Mouse (Mus musculus): ENCODE data around the gene Rara.
"Not testable (repeated sequence)": the region's sequence is repeated elsewhere in the genome, so short reads cannot be mapped to it uniquely, and the experiment has no call there.

The Rara gene

GRCm38 (mm10) chr11:98969496-98969927, 41.9 kb downstream of the Rara start:
- no peak for DNase-seq (ENCODE audit: low spot score)

GRCm38 (mm10) chr11:98970191-98970925, 42.7 kb downstream of the Rara start:
- no peak for DNase-seq (ENCODE audit: low spot score)

- no peak for DNase-seq (ENCODE audit: low spot score)
Measured at GRCm38 (mm10) chr11:98971316-98972031, 43.9 kb downstream of the Rara start.

- no peak for DNase-seq (ENCODE audit: low spot score)
Measured at GRCm38 (mm10) chr11:98972215-98972614, 44.6 kb downstream of the Rara start.

GRCm38 (mm10) chr11:98972801-98973360, 45.3 kb downstream of the Rara start:
- no peak for DNase-seq (ENCODE audit: low spot score)

- no peak for DNase-seq (ENCODE audit: low spot score)
Measured at GRCm38 (mm10) chr11:98973584-98973983, 46.0 kb downstream of the Rara start.

GRCm38 (mm10) chr11:98974213-98974612, 46.6 kb downstream of the Rara start:
- DNase-seq (ENCODE audit: low spot score): no peak

- no peak for DNase-seq (ENCODE audit: low spot score)
Measured at GRCm38 (mm10) chr11:98974871-98975719, 47.5 kb downstream of the Rara start.

GRCm38 (mm10) chr11:98978526-98979148, 51.0 kb downstream of the Rara start:
- no peak for DNase-seq (ENCODE audit: low spot score)

GRCm38 (mm10) chr11:98979356-98979755, 51.7 kb downstream of the Rara start:
- no peak for DNase-seq (ENCODE audit: low spot score)

- no peak for DNase-seq (ENCODE audit: low spot score)
Measured at GRCm38 (mm10) chr11:98981289-98981996, 53.8 kb downstream of the Rara start.

- no peak for DNase-seq (ENCODE audit: low spot score)
Measured at GRCm38 (mm10) chr11:98981997-98982772, 54.6 kb downstream of the Rara start.

GRCm38 (mm10) chr11:98982773-98983133, 55.1 kb downstream of the Rara start, which contains the start of gene Gjd3:
Gene Gjd3 (minus strand): TSS chr11:98983016.
- DNase-seq (ENCODE audit: low spot score): no peak

GRCm38 (mm10) chr11:98983551-98983950, 55.9 kb downstream of the Rara start:
- no peak for DNase-seq (ENCODE audit: low spot score)

GRCm38 (mm10) chr11:98985542-98985941, 57.9 kb downstream of the Rara start:
- no peak for DNase-seq (ENCODE audit: low spot score)

- not testable (repeated sequence) for DNase-seq (ENCODE audit: low spot score)
Measured at GRCm38 (mm10) chr11:98988260-98988659, 60.6 kb downstream of the Rara start.

GRCm38 (mm10) chr11:98990866-98991265, 63.2 kb downstream of the Rara start:
- DNase-seq (ENCODE audit: low spot score): no peak

GRCm38 (mm10) chr11:98995987-98996386, 68.4 kb downstream of the Rara start:
- no peak for DNase-seq (ENCODE audit: low spot score)

GRCm38 (mm10) chr11:98997659-98998058, 70.0 kb downstream of the Rara start:
- no peak for DNase-seq (ENCODE audit: low spot score)

GRCm38 (mm10) chr11:98998776-98999175, 71.2 kb downstream of the Rara start:
- no peak for DNase-seq (ENCODE audit: low spot score)
